ENCODE assay signal across 25 mouse cellular contexts in the genomic region with DNA sequence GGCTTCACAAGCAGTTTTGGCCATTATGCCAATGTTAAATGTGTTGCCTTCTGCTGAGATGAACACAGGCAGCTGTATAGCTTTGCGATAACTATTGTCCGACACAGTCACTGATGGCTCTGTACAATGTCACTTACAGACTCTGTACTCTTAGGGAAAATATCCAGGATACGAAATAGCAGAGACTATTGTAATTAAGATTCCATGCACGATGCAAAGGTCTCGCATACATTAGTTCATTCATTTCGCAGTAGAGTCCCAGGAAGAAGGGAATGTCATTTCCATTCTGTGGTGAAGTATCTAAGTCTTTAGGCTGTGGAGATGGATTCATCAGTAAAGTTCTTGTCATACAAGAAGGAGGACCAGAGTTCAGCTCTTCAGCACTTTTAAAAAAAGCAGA.
"Had no signal": no experiment of that assay in that cellular context is flagged by ENCODE, and none has a peak within 500 bp of the region (broad histone marks: within the 10 kb centered on the region; RNA-seq: fewer than 3 reads in every experiment).

No protein-coding gene starts in this region.

- H3K4me2 ChIP-seq: limb, embryonic 13.5 days; liver, embryonic 12.5 days; liver, embryonic 15.5 days; lung, embryonic 15.5 days; midbrain, embryonic 15.5 days; neural tube, embryonic 12.5 days; neural tube, embryonic 15.5 days had no signal

- H3K4me1 ChIP-seq: neural tube, embryonic 12.5 days had no signal

- H3K27me3 ChIP-seq: limb, embryonic 13.5 days; liver, embryonic 12.5 days; liver, embryonic 15.5 days; lung, embryonic 15.5 days; midbrain, embryonic 15.5 days; neural tube, embryonic 12.5 days; neural tube, embryonic 15.5 days had no signal

- H3K27ac ChIP-seq: kidney, postnatal 0 days; layer of hippocampus, adult 2 months; limb, embryonic 10.5 days; limb, embryonic 13.5 days; liver, embryonic 12.5 days; liver, embryonic 15.5 days; lung, embryonic 15.5 days; midbrain, embryonic 10.5 days; midbrain, embryonic 15.5 days; neural tube, embryonic 12.5 days; neural tube, embryonic 15.5 days; stomach, postnatal 0 days had no signal

- H3K4me3 ChIP-seq: layer of hippocampus, adult 2 months; limb, embryonic 10.5 days; limb, embryonic 13.5 days; liver, embryonic 12.5 days; liver, embryonic 15.5 days; lung, embryonic 15.5 days; megakaryocyte, embryonic 14.5 days; midbrain, embryonic 10.5 days; midbrain, embryonic 15.5 days; neural tube, embryonic 12.5 days; neural tube, embryonic 15.5 days had no signal

- H3K36me3 ChIP-seq: limb, embryonic 10.5 days; limb, embryonic 13.5 days; liver, embryonic 12.5 days; liver, embryonic 15.5 days; lung, embryonic 15.5 days; midbrain, embryonic 10.5 days; midbrain, embryonic 15.5 days; neural tube, embryonic 12.5 days; neural tube, embryonic 15.5 days had no signal

- H3K9me3 ChIP-seq: limb, embryonic 10.5 days; limb, embryonic 13.5 days; liver, embryonic 12.5 days; liver, embryonic 15.5 days; lung, embryonic 15.5 days; midbrain, embryonic 10.5 days; midbrain, embryonic 15.5 days; neural tube, embryonic 12.5 days; neural tube, embryonic 15.5 days had no signal

- H3K9ac ChIP-seq: limb, embryonic 13.5 days; liver, embryonic 12.5 days; liver, embryonic 15.5 days; lung, embryonic 15.5 days; midbrain, embryonic 15.5 days; neural tube, embryonic 12.5 days; neural tube, embryonic 15.5 days had no signal

- DNase-seq: kidney, postnatal 25 days; layer of hippocampus, adult 9-11 months; liver; lung, adult 18-20 months; lung, postnatal 10 days; lung, postnatal 36 days; right cerebral cortex, adult 18-20 months; right cerebral cortex, postnatal 14 days; right cerebral cortex, postnatal 4 days; thymus, adult 2 months; thymus, postnatal 14 days; thymus, postnatal 4 days had no signal

- ATAC-seq: liver, embryonic 12.5 days; midbrain, embryonic 15.5 days had no signal
